Comparison of ENCODE assay signal across 23 mouse cellular contexts in genomic region chr17:7644857-7645481, GRCm38 (mm10).
A peak's percentile ranks its signal among the peaks of the same experiment; 100 is the strongest.
DNase-seq lines count a peak whose midpoint lies in the region; ATAC-seq and TF ChIP-seq lines count a peak whose summit lies in the region.
"Had no signal": no experiment of that assay in that cellular context is flagged by ENCODE, and none has a peak within 500 bp of the region (broad histone marks: within the 10 kb centered on the region; RNA-seq: fewer than 3 reads in every experiment).

No protein-coding gene starts in this region.

- TF ChIP-seq CTCF in midbrain, postnatal 0 days (IDR thresholded peaks at IDR 0.05) = no peak

- H3K4me3 ChIP-seq in heart, embryonic 10.5 days = no peak overlapping the region
- no peak overlapping the region for H3K4me3 ChIP-seq in embryonic facial prominence, embryonic 13.5 days
- no peak overlapping the region for H3K4me3 ChIP-seq in midbrain, postnatal 0 days (ENCODE audit: low read depth, low read length)
- H3K4me3 ChIP-seq: gastrocnemius, adult 2 months; megakaryocyte, embryonic 14.5 days; neural tube, embryonic 13.5 days had no signal

- H3K4me1 ChIP-seq in heart, embryonic 10.5 days = peaks cover 6% of the 10 kb centered on the region
- peaks cover 11% of the 10 kb centered on the region for H3K4me1 ChIP-seq in embryonic facial prominence, embryonic 13.5 days
- no peaks in the 10 kb centered on the region for H3K4me1 ChIP-seq in midbrain, postnatal 0 days (ENCODE audit: insufficient read depth, low read length)
- H3K4me1 ChIP-seq: megakaryocyte, embryonic 14.5 days had no signal

- H3K27me3 ChIP-seq in heart, embryonic 10.5 days (ENCODE audit: insufficient read depth, poor library complexity, severe bottlenecking) = no peaks in the 10 kb centered on the region
- H3K27me3 ChIP-seq in embryonic facial prominence, embryonic 13.5 days = peaks cover 3% of the 10 kb centered on the region; the same call in 1 of the 2 replicates
- no peaks in the 10 kb centered on the region for H3K27me3 ChIP-seq in midbrain, postnatal 0 days (ENCODE audit: insufficient read depth, low read length)
- H3K27me3 ChIP-seq: megakaryocyte, embryonic 14.5 days; neural tube, embryonic 13.5 days had no signal

- ATAC-seq in embryonic facial prominence, embryonic 13.5 days (ENCODE audit: insufficient number of reproducible peaks, insufficient read depth, low FRiP score, low TSS enrichment, low read depth) = no peak
- no peak for ATAC-seq in midbrain, postnatal 0 days (ENCODE audit: low FRiP score)
- ATAC-seq: forebrain, postnatal 0 days; inflammation-experienced regulatory T-cells, adult 6 months had no signal

- no peaks in the 10 kb centered on the region for H3K9me3 ChIP-seq in heart, embryonic 10.5 days
- H3K9me3 ChIP-seq in embryonic facial prominence, embryonic 13.5 days = no peaks in the 10 kb centered on the region
- no peaks in the 10 kb centered on the region for H3K9me3 ChIP-seq in midbrain, postnatal 0 days (ENCODE audit: low read length)
- H3K9me3 ChIP-seq: megakaryocyte, embryonic 14.5 days; neural tube, embryonic 13.5 days had no signal

- no peak overlapping the region for H3K4me2 ChIP-seq in embryonic facial prominence, embryonic 13.5 days
- H3K4me2 ChIP-seq in midbrain, postnatal 0 days (ENCODE audit: low read depth, low read length, poor library complexity, severe bottlenecking) = no peak overlapping the region
- H3K4me2 ChIP-seq: liver, embryonic 11.5 days; neural tube, embryonic 13.5 days had no signal

- H3K36me3 ChIP-seq in heart, embryonic 10.5 days = no peaks in the 10 kb centered on the region
- H3K36me3 ChIP-seq in embryonic facial prominence, embryonic 13.5 days = no peaks in the 10 kb centered on the region
- H3K36me3 ChIP-seq in midbrain, postnatal 0 days (ENCODE audit: insufficient read depth, low read length) = no peaks in the 10 kb centered on the region
- H3K36me3 ChIP-seq: neural tube, embryonic 13.5 days had no signal

- no peak overlapping the region for H3K27ac ChIP-seq in heart, embryonic 10.5 days
- 0 out of 2 replicates have a peak overlapping the region, but pooled peaks have one; percentile 44 for H3K27ac ChIP-seq in embryonic facial prominence, embryonic 13.5 days
- H3K27ac ChIP-seq in midbrain, postnatal 0 days (ENCODE audit: low read depth, low read length) = 0 out of 2 replicates have a peak overlapping the region, but pooled peaks have one; percentile 12
- H3K27ac ChIP-seq: gastrocnemius, adult 2 months; neural tube, embryonic 13.5 days had no signal

- DNase-seq in heart, adult 11 months = peak; percentile 64
- DNase-seq in heart, embryonic 10.5 days (ENCODE audit: low spot score) = no peak
- peak; percentile 54 for DNase-seq in Muller cell, postnatal 12 days (ENCODE audit: inconsistent ontology term)
- DNase-seq in midbrain, postnatal 0 days (ENCODE audit: low spot score) = peak; percentile 14
- no peak for DNase-seq in ovary, adult 18-20 months (ENCODE audit: low spot score)
- DNase-seq in layer of hippocampus, adult 9-10 months (ENCODE audit: low spot score) = no peak
- DNase-seq: B cell, adult 2 months; cerebellum, adult 9-10 months; forebrain, postnatal 0 days; gastrocnemius, adult 2 months; heart, adult 18-20 months; heart, postnatal 36 days; kidney, adult 2 months; kidney, postnatal 10 days; lung, adult 18-20 months; right cerebral cortex, postnatal 14 days; spleen, adult 18-20 months; thymus, adult 18-20 months had no signal

- 69% methylated on average over 9 of the region's 9 CpGs for WGBS in heart, embryonic 10.5 days
- 55% methylated on average over 9 of the region's 9 CpGs for WGBS in embryonic facial prominence, embryonic 13.5 days
- WGBS in midbrain, postnatal 0 days = 45% methylated on average over 9 of the region's 9 CpGs

- no peak overlapping the region for H3K9ac ChIP-seq in embryonic facial prominence, embryonic 13.5 days
- no peak overlapping the region for H3K9ac ChIP-seq in midbrain, postnatal 0 days (replicated peaks; ENCODE audit: low read length, poor library complexity, severe bottlenecking)
- H3K9ac ChIP-seq: forebrain, postnatal 0 days; neural tube, embryonic 13.5 days had no signal

Comparison
In these comparisons a context has a peak if more than half of its experiments do, and no peak if none do; other contexts are left out.
1. DNase-seq: peak in heart, adult 11 months (single experiment), Muller cell, postnatal 12 days (single experiment) and midbrain, postnatal 0 days (single experiment); none in heart, embryonic 10.5 days (single experiment), ovary, adult 18-20 months (single experiment) and layer of hippocampus, adult 9-10 months (single experiment).